Mouse (Mus musculus) embryonic fibroblast, embryonic 13.5 days (primary cell): ENCODE measurements around the gene Akr1c12. TPM values are rescaled to one million over a fixed set of nuclear protein-coding genes. Genes with fewer than 3 reads are reported as not detected.
"Not testable (repeated sequence)": the region's sequence is repeated elsewhere in the genome, so short reads cannot be mapped to it uniquely, and the experiment has no call there.

ENCODE experiments used
- H3K27ac ChIP-seq: 2 replicates; pipeline ENCODE4 v1.5.1; 2012; ENCODE audit warnings: low read length, control low read depth, inconsistent platforms; ENCODE audit not compliant: insufficient read depth
- H3K4me1 ChIP-seq: 2 replicates; pipeline ENCODE4 v1.6.1; 2011; ENCODE audit warnings: low read length; ENCODE audit not compliant: control insufficient read depth, insufficient read depth
- H3K4me3 ChIP-seq: 2 replicates; pipeline ENCODE4 v1.5.1; 2011; ENCODE audit warnings: mild to moderate bottlenecking, control low read depth, low read length; ENCODE audit not compliant: insufficient read depth
- CTCF ChIP-seq: IDR thresholded peaks from 2 replicates; pipeline ENCODE4 v1.5.1; 2011; ENCODE audit warnings: mild to moderate bottlenecking, control low read depth, low read length, moderate library complexity, borderline replicate concordance; ENCODE audit not compliant: insufficient read depth
- POLR2A ChIP-seq: IDR thresholded peaks from 2 replicates; pipeline ENCODE4 v1.6.1; 2011; ENCODE audit warnings: low read depth, mild to moderate bottlenecking, control low read depth, low read length, moderate library complexity
- polyA plus RNA-seq: library from polyadenylated mRNA; stranded (reverse); fragments of >200 nt; gene quantifications from 2 replicates; pipeline ENCODE4 v1.2.4, GENCODE M21; 2011; ENCODE audit warnings: low read depth; ENCODE audit not compliant: missing spikeins, insufficient read length

Gene Akr1c12
- polyA plus RNA-seq: not detected in 2 replicates

DNA sequence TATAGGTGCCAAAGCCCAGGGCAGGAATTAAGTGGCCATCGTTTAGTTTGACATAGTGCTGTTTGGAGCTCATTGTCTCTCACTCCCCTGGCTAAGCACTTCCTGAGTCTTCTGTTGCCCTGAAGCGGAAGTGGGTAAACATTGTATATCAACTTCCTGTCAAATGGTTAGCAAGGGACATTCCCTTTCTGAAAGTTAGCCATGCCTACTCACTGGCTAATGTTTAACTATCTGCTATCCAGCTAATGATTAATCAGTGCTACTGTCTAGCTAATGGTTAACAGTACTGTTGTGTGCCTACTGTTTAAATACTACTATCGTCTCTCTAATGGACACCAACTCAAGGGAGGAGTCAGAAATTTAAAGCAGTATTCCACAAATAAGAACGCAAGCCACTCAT, at the start of gene Akr1c12:
Akr1c12 (minus strand) TSS at position 150 of the 400 bp plus-strand sequence.
- TF ChIP-seq POLR2A (no peak), CTCF (no peak)
- no peak within 1 kb of the TSS for H3K27ac ChIP-seq

GRCm38 (mm10) chr13:4318773-4319172, 39.5 kb upstream of the Akr1c12 start:
- Histone ChIP-seq H3K27ac (no peak overlapping the region), H3K4me3 (no peak overlapping the region), H3K4me1 (no peaks in the 10 kb centered on the region)
- TF ChIP-seq POLR2A: no peak
- no peak for TF ChIP-seq CTCF

More for the DNA sequence above, at the start of gene Akr1c12:
- no peaks in the 10 kb centered on the region for H3K4me1 ChIP-seq
- no peak within 1 kb of the TSS for H3K4me3 ChIP-seq

DNA sequence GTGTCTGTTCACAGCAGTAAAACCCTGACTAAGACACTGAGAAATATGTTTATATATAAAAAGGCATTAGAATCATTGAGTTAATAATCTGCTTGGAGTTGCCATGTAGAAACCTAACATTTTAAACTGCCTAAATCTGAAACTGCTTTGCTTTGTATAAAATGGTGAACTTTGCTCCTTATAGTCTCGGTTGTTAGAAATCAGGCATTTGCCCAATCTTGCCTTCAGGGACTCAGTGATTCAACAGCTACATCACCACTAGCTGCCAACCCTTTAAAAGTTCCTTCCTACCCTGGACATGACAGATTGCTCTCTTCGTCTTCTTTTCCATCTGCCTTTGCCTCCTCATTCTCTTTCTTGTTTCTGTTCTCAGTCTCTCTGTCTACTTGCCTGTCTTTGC, 34.7 kb upstream of the Akr1c12 start:
- TF ChIP-seq POLR2A: no peak
- no peak for TF ChIP-seq CTCF
- Histone ChIP-seq H3K4me1 (no peaks in the 10 kb centered on the region), H3K27ac (no peak overlapping the region), H3K4me3 (no peak overlapping the region)

- TF ChIP-seq POLR2A (no peak), CTCF (no peak)
- no peak overlapping the region for H3K4me3 ChIP-seq
Measured at GRCm38 (mm10) chr13:4304861-4305565, 25.8 kb upstream of the Akr1c12 start.

DNA sequence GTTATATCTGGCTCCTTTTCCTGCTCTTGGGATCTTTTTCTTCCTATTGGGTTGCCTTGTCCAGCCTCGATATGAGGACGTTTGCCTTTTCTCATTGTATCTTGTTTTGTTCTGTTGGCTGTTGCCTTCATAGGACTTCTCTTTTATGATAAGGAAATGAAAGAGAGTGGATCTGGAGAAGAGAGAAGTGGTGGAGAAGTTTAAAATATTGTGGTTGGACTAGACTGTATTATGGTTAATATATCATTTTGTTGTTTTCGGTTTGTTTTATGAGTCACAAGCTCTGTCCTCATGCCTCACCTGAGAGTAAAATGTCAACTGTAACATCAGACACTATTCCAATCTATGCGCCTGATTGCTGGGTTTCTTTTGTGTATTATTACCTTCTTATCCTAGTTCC, 17.8 kb upstream of the Akr1c12 start:
- Histone ChIP-seq H3K4me3 (no peak overlapping the region), H3K4me1 (no peaks in the 10 kb centered on the region), H3K27ac (no peak overlapping the region)
- no peak for TF ChIP-seq CTCF
- TF ChIP-seq POLR2A: no peak

More at GRCm38 (mm10) chr13:4304861-4305565, 25.8 kb upstream of the Akr1c12 start:
- Histone ChIP-seq H3K4me1 (no peaks in the 10 kb centered on the region), H3K27ac (no peak overlapping the region)

DNA sequence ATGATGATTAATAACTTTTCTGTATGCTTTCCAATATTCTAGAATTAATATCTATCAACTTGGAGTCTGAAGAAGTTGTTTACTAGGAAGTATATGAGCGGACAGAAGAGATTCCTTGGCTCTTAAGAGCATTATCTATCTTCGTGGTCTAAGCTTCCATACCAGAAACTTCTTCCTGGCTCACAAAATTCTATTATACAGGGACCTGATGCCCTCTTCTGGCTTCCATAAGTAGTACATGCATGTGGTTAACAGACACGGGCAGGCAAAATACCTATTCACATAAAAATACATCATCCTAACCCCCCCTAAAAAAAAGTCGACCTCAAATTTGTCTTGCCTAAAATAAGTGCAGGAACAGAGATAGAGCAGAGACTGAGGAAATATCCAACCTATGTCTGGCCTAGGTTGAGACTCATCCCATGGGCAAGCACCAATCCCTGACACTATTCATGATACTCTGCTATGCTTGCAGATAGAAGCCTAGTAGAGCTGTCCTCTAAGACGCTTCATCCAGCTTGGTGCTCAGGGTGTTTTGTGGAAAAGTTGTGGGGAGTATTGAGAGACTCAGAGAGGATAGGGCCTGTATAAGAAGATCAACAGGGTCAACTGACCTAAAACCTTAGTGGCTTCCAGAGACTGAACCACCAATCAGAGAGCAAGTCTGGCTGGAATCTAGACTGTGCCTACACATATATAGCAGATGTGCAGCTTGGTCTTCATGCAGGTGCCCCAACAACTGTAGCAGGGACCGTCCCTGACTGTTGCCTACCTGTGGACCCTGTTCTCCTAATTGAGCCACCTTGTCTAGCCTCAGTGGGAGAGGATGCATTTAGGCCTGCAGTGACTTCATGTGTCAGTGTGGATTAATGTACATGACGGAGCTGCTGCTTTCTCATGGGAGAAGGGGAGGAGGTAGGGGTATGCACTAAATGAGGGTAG, 2.5 kb upstream of the Akr1c12 start:
- TF ChIP-seq POLR2A: no peak
- TF ChIP-seq CTCF: no peak
- H3K4me1 ChIP-seq: no peaks in the 10 kb centered on the region
- no peak overlapping the region for H3K27ac ChIP-seq
- no peak overlapping the region for H3K4me3 ChIP-seq

DNA sequence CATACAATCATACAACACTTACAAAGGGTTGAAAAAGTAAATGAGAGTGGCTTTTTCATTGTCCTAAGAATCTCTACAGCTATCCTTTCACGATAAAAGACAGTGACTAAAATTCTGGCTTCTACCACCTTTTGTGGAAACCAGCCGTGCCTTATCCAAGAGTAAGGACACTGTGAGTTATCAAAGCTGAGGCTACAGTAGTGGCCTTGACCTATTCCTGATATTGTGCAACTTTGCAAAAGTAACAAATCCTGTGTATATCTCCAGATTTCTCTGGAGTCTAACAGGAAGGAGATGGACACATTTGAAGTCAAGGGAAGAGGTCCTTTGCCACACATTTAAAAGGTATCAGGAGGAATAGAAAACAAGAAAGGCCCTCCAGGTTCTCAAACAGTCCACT, 1.7 kb downstream of the Akr1c12 start:
- H3K27ac ChIP-seq: no peak overlapping the region
- TF ChIP-seq CTCF: no peak
- TF ChIP-seq POLR2A: no peak
- no peak overlapping the region for H3K4me3 ChIP-seq
- H3K4me1 ChIP-seq: no peaks in the 10 kb centered on the region

GRCm38 (mm10) chr13:4270860-4271259, 8.4 kb downstream of the Akr1c12 start:
- H3K4me3 ChIP-seq: no peak overlapping the region
- H3K4me1 ChIP-seq: no peaks in the 10 kb centered on the region
- no peak for TF ChIP-seq CTCF
- no peak for TF ChIP-seq POLR2A
- no peak overlapping the region for H3K27ac ChIP-seq

- not testable (repeated sequence) for H3K27ac ChIP-seq, H3K4me1 ChIP-seq, H3K4me3 ChIP-seq
Measured at GRCm38 (mm10) chr13:4265455-4265854, 13.8 kb downstream of the Akr1c12 start.

DNA sequence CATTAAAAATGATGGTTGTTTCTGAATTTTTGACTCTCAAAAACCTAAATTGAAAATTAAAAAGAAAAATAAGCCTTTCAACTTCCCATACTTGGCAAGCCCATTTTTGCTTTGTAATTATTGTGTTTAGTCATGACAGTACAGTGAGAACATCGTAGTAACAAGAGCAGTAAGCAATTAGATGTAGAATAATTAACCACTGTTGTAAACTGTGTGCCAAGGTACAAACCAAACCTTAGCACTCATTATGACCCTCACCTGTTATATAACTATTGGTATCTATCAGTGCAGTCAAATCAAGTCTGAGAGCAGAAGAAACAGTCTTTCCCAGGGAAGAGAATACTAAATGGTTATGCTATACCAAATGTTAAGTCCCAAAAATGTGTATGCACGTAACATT, 14.2 kb downstream of the Akr1c12 start:
- no peak overlapping the region for H3K27ac ChIP-seq
- TF ChIP-seq CTCF (no peak), POLR2A (no peak)

More for the DNA sequence above, 14.2 kb downstream of the Akr1c12 start:
- H3K4me3 ChIP-seq: no peak overlapping the region
- H3K4me1 ChIP-seq: no peaks in the 10 kb centered on the region
